Mouse (Mus musculus): ENCODE results near the gene Six3.

The Six3 gene

DNA sequence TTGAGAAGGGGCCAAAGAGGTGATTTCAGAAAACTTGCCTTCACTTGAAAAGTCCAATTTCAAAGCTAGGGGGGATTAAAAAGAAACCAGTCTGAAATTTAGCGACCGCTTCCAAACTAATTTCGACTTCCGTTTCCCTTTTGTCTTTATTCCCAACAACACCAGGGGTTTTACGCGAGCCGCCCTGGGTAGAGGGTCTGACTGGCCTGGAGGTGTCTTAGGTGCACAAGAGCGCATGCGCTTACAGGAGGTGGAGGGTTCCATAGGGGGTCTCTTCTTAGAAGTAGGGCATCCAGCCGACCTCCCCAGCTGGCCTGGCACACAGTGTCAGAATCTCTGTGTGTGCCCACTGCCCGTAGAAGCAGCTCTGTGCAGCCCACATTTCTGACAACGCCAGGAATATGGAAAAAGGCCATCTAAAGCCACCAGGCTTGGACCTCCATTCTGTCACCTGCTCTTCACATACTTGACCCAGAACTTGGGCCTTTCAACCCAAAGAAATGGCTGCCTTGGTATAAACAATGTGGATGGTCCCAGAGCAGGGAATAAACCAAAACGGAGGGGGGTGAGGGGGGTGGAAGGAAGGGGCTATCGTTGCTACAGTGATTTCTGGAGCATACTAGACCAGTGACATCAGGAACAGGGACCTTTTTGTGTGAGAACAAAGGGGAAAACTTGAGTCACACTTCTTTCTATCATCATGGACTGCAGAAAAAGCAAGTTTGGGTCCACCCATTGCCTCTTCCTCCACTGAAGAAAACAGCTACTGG lies 12.9 kb downstream of the Six3 start:
- DNase-seq: no peak

DNA sequence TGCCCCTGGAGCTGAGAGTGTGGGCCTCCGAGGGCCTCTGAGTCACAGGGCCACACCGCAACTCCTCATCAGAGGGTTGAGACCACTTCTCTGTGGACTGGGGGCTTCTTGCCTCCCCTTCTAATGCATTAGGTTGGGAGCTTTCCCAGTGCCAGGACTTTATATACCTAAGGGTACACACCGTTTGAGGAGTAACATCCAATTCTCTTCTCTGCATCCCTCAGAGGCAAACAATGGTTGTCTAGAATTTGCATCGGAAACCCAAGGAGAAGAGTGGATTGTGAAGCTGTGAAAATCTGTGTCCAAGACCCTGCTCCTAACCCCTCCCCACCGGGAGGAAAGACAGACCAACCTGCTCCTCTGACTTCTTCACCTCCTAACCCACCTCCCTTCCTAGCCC lies 14.3 kb downstream of the Six3 start:
- DNase-seq: no peak

DNA sequence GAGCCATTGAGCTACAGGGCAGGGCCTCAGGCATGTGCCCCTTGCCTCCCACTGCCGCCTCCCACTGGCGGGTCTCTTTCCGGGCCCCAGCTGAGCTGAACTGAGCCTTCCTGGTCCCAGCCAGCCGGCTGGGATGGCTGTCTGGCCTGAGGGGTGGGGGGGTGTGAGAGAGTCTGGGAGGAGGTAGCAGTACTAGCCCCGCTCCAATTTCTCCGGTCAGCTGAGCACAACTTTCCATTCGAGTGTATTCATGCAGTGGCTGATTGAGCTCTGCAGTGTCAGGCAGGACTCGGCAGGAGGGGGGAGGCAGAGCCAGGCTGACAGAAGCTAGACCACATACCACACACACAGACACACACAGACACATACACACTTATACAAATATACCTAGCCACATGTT lies 15.4 kb downstream of the Six3 start:
- DNase-seq: no peak

DNA sequence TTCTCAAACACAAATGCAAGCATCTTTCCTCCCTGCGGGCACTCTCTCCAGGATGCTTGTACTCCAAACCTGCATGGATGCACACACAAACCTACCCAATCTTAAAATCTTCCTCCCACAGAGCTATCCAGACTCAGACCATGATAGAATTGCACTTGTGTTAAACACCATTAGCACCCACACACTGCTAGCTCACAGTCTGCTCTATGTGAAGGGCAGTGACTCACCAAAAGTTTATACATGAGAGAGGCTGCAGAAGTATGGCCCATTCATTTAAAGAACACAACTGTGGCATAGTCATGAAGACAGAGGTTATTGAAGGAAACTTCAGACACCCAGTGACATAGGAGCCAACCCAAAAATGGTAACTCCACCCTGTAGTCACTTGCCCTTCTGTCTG lies 16.0 kb downstream of the Six3 start:
- DNase-seq: no peak

DNA sequence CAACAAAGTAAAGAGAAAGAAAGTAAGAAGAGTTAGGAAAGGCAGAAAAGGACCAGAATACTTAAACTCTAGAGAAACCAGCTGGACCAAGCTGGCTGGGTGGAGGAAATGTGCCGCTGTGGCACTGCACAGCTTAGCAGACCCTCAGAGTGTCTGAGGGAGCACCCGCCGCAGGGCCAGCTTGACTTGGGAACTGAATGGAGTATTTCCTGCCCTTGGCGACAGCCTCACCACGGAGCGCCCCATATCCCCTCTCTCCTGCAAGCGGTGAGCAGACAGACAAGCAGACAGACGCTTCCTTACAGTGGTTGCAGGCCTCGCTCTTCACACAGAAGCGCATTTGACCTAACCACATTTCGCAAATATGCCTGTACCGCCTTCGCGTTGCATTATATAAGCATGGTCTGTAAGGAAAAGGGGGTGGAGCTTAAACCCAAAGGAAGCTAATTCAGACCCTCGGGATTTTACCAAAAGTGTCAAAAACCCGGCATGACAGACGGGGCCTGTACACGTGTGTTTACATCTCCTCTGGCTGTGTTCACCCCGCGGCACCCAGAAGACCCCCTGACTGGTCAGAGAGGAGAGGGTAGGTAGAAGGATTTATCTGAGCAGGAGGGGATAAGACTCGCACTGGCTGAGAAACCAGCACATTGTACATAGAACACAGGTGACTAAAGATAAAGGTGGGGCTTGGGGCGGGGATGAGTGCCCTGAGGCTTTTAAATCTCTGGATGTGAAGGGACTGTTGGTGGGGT lies 17.1 kb downstream of the Six3 start:
- DNase-seq: no peak

DNA sequence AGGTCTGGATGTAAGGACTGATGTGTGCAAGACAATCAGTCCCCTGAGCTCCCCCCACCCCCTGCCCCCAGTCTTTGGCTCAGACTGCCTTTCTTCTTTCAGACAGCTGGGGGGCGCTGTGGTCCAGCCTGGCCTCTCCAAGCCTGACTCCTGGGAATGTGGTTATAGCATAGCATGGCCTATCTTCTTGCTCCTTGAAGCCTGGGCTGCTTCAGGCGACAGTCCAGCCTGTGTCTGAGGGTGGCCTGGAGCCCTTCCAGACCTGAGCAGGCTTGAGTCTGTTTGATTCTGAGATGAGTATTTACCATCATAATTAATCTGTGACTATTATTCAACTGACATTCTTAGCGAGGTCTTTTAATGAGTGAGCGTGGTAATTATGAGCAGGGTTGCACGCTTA lies 17.7 kb downstream of the Six3 start:
- no peak for DNase-seq

DNA sequence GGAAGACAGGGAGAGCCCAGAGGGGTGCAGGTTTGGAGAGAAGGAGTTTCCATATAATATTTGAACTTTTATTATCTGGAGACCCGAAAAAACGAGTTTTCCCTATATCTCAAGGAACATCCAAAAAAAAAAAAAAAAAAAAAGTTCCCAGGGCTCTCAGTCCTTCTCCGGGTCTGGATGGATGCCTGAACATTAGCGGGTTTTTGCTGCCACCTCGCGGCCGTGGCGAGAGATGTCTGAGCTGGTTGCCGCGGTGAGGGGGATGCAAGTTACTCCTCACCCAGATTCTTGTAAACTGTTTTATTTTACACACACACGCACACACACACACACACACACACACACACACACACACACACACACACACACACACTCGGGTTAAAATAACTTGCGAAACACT lies 20.2 kb downstream of the Six3 start:
- DNase-seq: peak; percentile 60

DNA sequence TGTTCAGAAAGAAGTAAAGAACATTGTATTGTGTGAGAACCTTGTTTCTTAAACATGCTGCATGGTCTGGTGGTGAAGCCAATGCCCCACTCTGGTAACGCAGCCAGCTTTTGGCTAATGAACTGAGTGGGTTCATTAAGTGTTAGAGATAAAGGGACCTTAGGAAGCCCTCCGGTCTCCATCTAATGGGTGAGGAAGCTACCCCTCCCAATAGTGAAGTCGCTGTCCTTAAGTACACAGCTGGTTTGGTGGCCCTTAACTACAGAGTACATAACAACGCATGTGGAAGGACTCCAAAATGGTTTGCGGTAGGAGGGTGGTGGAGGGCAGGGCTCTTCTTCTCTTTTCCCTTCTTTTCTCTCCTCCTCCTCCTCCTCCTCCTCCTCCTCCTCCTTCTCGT lies 24.5 kb downstream of the Six3 start:
- no peak for DNase-seq

DNA sequence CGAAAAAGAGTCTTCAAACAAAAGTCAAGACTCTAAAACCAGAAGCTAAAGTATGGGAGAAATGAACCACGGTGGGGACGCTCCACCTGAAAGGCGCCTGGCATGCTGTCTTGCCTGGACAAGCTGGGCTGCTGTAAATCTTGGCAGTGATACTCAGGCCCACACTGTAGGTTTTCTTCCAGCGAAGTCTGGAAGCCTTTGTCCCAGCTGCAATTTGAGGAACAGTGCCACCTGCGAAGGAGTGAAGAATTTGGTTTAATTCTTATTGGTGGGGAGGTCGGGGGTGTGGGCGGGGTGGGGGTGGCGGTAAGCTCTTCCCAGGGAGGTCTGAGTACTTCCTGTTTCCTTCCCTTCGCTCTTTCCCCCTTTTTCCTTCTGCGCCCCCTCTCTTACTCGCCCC lies 31.9 kb downstream of the Six3 start:
- no peak for DNase-seq

DNA sequence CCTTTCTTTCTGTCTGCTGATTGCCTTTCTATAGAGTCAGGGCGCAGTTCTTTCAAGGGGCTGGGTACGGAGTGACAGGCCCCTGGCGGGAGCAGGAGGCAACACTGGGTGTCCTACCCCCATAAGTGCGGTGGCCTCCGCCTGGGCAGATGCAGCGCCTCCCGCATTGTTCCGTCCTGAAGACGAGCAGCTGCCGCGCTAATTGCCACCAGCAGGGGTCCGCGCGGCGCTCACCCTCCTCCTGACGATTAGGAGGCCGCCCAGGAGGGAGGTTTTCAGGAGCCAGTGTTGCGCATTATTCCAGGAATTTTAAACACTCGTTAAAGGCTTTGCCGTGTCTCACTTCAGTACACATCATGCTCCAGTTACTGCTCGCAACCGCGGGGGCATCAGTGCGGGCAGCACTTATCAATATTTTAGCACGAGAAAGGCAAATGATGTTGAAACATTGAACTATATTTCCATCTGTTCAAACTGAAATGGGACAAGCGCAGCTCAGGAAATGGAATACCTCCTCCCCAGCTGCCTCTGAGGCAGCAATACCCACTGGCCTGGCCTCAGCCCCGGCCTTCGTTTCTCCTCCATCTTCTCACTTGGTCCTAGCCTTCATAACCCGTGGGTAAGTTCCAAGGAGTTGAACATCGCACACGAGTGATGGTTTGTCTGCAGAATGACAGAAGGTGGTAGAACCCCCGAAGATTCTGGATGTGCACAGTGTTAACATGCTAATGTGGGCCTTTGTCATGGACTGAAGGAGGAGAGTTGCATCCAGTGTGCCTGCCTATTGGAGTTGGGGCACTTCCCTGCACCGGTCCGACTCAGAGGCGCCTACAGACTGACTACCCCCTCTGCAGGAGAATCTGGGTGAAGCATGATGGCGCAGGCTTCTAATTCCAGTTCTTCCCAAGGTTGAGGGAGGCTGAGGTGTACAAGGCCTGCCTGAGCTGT lies 32.6 kb downstream of the Six3 start:
- DNase-seq: peak; percentile 35

DNA sequence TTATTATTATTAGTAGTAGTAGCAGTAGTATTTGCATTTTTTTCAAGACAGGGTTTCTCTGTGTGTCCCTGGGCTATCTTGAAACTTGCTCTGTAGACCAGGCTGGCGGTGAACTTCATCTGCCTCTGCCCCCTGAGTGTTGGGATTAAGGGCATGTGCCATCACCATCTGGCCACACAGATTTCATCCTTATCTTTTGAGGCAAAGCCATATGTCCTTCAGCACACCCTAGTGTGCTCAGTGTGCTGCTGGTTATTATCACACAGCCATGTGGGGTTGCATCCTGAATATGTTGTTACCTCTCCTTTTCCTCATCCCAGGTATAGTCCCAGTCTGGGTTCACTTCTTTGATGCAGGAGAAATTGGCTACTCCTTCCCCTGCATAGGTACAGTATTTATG lies 46.6 kb downstream of the Six3 start:
- DNase-seq: no peak

DNA sequence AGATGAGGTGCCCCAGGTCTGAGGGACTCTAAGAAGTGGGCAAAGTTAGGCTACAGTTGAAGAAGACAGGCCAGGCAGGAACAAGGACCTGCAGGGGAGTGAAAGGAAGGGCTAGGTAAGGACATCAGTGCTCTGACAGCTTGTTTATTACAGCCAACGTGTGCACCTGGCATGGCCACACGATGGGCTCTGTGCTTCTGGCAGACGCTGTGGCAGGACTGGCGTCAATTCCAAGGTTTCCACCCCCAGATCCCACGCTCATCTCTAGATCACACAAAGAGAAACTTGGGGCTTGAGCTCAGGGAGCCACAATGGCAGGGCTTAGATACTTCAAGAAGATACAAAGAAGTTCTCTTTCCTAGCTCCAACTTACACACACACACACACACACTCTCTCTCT lies 48.1 kb downstream of the Six3 start:
- DNase-seq: no peak

DNA sequence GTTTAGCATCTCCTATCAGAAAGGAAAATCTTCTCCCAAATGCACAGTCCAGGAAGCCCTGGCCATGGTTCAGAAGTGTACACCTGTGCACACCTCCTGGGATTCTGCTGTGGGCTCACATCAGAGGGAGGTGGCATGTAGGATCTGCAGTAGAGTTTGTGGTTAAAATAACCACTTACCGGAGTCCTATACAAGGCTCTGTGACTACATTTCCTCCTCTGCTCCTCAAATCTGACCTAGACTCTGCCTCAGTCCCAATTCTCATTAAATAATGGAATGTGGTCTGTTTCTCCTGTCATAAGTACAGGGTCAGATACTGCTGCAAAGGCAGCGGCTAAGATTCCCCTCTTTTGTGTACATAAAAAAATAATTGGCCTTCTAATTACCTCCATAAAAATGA lies 50.8 kb downstream of the Six3 start:
- DNase-seq: no peak

DNA sequence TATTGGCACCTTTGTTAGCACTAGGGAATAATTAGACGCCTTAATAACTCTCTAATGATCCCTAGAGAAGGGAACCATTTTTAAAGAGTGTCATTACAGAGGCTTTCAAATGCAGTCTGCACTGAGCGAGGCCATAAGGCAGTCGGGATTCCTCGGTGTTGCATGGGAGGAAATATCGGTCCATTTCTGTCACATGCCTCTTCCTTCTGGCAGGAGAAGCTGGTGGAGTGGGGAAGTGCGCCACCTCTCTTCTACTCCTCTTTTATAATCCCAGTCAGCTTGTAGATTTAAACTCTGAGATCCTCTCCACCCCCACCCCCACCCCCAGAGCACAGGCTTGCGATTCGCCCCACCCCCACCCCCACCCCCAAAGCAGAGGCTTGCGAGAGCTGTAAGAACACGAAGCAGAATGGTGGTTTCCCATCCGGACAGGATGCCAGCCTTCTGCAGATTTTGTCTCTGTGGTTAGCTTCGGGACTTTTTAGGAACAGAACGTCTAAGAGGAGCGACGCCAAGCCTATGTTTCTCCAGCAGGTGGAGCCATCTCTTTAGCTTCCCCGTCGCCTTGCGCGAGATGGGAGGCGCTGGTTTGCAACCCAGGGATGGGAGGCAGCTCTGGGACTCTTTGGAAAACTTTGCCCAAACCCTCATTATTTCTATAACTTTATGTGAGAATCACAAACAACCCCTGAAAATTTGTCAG lies 51.4 kb downstream of the Six3 start:
- DNase-seq: peak; percentile 43
